Mouse (Mus musculus) central nervous system, embryonic 14 days (tissue): Measurements from ENCODE around the gene Polk. TPM values are rescaled to one million over a fixed set of nuclear protein-coding genes. Genes with fewer than 3 reads are reported as not detected.

Experiments
- polyA plus RNA-seq: library from polyadenylated mRNA; depleted of rRNA; stranded (reverse); fragments of >200 nt; gene quantifications from 2 replicates; pipeline ENCODE4 v1.2.3, GENCODE M21; 2012; rRNA removed

The Polk gene
- 5.6 and 6.0 TPM in 2 replicates for polyA plus RNA-seq

DNA sequence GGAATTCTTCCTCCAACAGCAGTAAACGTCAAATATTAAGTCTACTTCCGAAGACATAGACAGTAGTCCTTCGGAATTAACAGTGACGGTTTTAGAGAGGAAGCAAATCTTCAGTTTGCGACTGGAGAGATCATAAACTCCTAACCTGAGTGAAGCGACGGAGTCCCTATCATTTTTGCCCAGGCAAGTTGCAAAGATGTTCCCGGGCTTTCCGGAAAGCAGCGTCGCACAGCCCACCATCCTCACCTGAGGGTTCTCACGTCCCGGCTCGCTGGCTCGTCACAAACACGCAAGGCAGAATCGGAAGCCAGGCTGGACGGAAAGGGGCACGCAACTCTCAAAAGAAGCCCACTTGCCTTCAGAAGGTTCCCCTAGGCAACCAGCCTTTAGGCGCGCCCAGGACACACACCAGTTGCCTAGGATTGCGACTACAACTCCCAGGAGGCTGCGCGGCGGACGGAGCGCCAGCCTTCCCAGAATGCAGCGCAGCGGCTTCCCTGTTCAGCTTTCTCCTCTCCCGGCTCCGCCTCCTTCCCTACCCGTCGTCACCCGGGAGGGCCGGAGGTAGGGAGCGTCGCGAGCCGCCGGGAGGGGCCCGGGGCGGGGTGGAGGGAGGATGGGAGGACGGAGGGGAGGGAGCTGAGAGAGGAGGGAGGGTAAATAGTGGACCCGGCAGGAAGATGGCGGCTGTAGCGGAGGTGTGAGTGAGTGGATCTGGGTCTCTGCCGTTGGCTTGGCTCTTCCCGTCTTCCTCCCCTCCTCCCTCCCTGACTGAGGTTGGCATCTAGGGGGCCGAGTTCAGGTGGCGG lies at the start of gene Polk, which contains the start of gene Col4a3bp:
Gene Polk (minus strand): TSS at position 499 of the 809 bp plus-strand sequence.
Gene Col4a3bp (plus strand): TSS at position 538 of the 809 bp plus-strand sequence.

GRCm38 (mm10) chr13:96490433-96490832 lies 51.9 kb downstream of the Polk start, which contains the start of gene Gm17622:
Gm17622 (plus strand) TSS chr13:96490733.

DNA sequence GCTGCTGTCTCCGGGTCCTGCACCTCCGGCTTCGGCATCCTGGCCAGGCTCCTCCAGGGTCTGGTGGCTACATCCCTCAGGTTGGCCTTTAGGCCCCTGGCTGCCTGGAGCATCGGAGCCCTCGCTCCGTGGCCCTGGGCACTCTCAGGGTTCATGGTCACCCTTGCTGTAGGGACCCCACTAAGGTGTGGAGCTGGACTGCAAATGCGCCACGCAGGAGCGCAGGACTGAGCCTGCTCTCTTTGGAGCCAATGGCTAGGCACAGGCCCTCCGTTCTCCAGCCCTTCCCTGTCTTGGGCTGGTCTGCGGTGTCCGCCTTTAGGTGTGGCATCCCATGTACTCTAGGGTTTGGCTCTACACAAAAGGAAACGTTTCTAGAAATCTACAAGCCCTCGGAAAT lies 71.4 kb downstream of the Polk start, which contains the start of gene Ankdd1b:
Gene Ankdd1b (minus strand): TSS at position 242 of the 400 bp plus-strand sequence.

Other genes starting within 250 kb of the Polk start
- 16.7 and 20.0 TPM in 2 replicates for gene Poc5, start 154.3 kb downstream of the Polk start, polyA plus RNA-seq
- gene Ankdd1b, start 71.4 kb downstream of the Polk start, polyA plus RNA-seq = 0.04 and 0.09 TPM in 2 replicates
- gene Gm17622, start 51.8 kb downstream of the Polk start, polyA plus RNA-seq = not detected in 2 replicates
- 20.8 and 21.5 TPM in 2 replicates for gene Col4a3bp, start within 50 bp of the Polk start, polyA plus RNA-seq
- gene Hmgcr, start 128.4 kb upstream of the Polk start, polyA plus RNA-seq = 96.9 and 112 TPM in 2 replicates
- gene Ankrd31, start 205.7 kb upstream of the Polk start, polyA plus RNA-seq = 0.01 TPM in 2 replicates